Mouse (Mus musculus) forebrain, embryonic 16.5 days (tissue): ENCODE results near the gene Tnfaip3. TPM values are rescaled to one million over a fixed set of nuclear protein-coding genes. Genes with fewer than 3 reads are reported as not detected.

Experiments used
- ATAC-seq: fragments of 200-750 bp; cut with Nextera tagmentation; 2 replicates; pipeline ENCODE4 v1.8.0; 2017; ENCODE audit warnings: mild to moderate bottlenecking, moderate library complexity
- H3K27ac ChIP-seq: fragments of 300-500 bp; sonication (generic); 2 replicates; pipeline ENCODE4 v1.5.1; 2014; ENCODE audit warnings: low read length, control low read depth
- H3K27me3 ChIP-seq: fragments of 300-500 bp; sonication (generic); replicated peaks from 2 replicates; pipeline ENCODE4 v1.6.1; 2014; ENCODE audit warnings: low read length; ENCODE audit not compliant: control insufficient read depth, insufficient read depth
- H3K36me3 ChIP-seq: fragments of 300-500 bp; sonication (generic); 2 replicates; pipeline ENCODE4 v1.6.1; 2014; ENCODE audit not compliant: control insufficient read depth, insufficient read depth
- H3K4me1 ChIP-seq: fragments of 300-500 bp; sonication (generic); replicated peaks from 2 replicates; pipeline ENCODE4 v1.6.1; 2014; ENCODE audit warnings: low read length; ENCODE audit not compliant: control insufficient read depth, insufficient read depth
- H3K4me2 ChIP-seq: fragments of 300-500 bp; sonication (generic); 2 replicates; pipeline ENCODE4 v1.6.1; 2014; ENCODE audit warnings: mild to moderate bottlenecking, low read length, control low read depth
- H3K4me3 ChIP-seq: fragments of 300-500 bp; sonication (generic); replicated peaks from 2 replicates; pipeline ENCODE4 v1.5.1; 2014; ENCODE audit warnings: mild to moderate bottlenecking, low read length, control low read depth
- H3K9ac ChIP-seq: fragments of 300-500 bp; sonication (generic); replicated peaks from 2 replicates; pipeline ENCODE4 v1.6.1; 2014; ENCODE audit warnings: low read depth, low read length, control low read depth
- H3K9me3 ChIP-seq: fragments of 300-500 bp; sonication (generic); 2 replicates; pipeline ENCODE4 v1.6.1; 2016; ENCODE audit warnings: low read length; ENCODE audit not compliant: control insufficient read depth
- WGBS: fragments of 180-500 bp; shearing (Covaris S2); extraction: QIAGEN DNeasy Blood & Tissue Kit; methylation state at CpG from one replicate; pipeline ENCODE4 v1.1.7; 2014; 5-methylcytosine and 5-hydroxymethylcytosine counted together
- polyA plus RNA-seq: library from polyadenylated mRNA; unstranded; fragments of >200 nt; fragmentation: Nextera tagmentation; extraction: Ambion mirVana; gene quantifications from 2 replicates; pipeline ENCODE4 v1.2.1, GENCODE M21; 2015

Tnfaip3 gene
- polyA plus RNA-seq, 1 experiment from 2014 or later, result 2.5 TPM

GRCm38 (mm10) chr10:19044765-19045516 lies 29.5 kb upstream of the Tnfaip3 start:
- no peaks in the 10 kb centered on the region for H3K36me3 ChIP-seq
- 85% methylated on average over 9 of the region's 9 CpGs for WGBS
- no peak for ATAC-seq
- no peak overlapping the region for H3K27ac ChIP-seq
- H3K9ac ChIP-seq, result no peak overlapping the region
- H3K27me3 ChIP-seq, result no peaks in the 10 kb centered on the region
- no peaks in the 10 kb centered on the region for H3K9me3 ChIP-seq
- H3K4me1 ChIP-seq, result no peaks in the 10 kb centered on the region
- H3K4me2 ChIP-seq, result no peak overlapping the region
- H3K4me3 ChIP-seq, result no peak overlapping the region

- Histone ChIP-seq H3K4me2 (no peak overlapping the region), H3K9ac (no peak overlapping the region)
- ATAC-seq, result no peak
Observed at GRCm38 (mm10) chr10:19043529-19044262, 28.2 kb upstream of the Tnfaip3 start.

GRCm38 (mm10) chr10:19040147-19040546 lies 24.7 kb upstream of the Tnfaip3 start:
- Histone ChIP-seq H3K36me3 (no peaks in the 10 kb centered on the region), H3K4me3 (no peak overlapping the region), H3K4me1 (no peaks in the 10 kb centered on the region), H3K27ac (no peak overlapping the region), H3K9me3 (no peaks in the 10 kb centered on the region), H3K9ac (no peak overlapping the region), H3K27me3 (no peaks in the 10 kb centered on the region), H3K4me2 (no peak overlapping the region)
- no peak for ATAC-seq
- 88% methylated on average over 2 of the region's 2 CpGs for WGBS

More at GRCm38 (mm10) chr10:19043529-19044262, 28.2 kb upstream of the Tnfaip3 start:
- WGBS, result 68% methylated on average over 4 of the region's 4 CpGs
- H3K27ac ChIP-seq, result no peak overlapping the region
- H3K27me3 ChIP-seq, result no peaks in the 10 kb centered on the region
- no peak overlapping the region for H3K4me3 ChIP-seq
- H3K9me3 ChIP-seq, result no peaks in the 10 kb centered on the region
- H3K36me3 ChIP-seq, result no peaks in the 10 kb centered on the region
- no peaks in the 10 kb centered on the region for H3K4me1 ChIP-seq

GRCm38 (mm10) chr10:19034764-19035163 lies 19.3 kb upstream of the Tnfaip3 start:
- Histone ChIP-seq H3K27ac (no peak overlapping the region), H3K4me2 (no peak overlapping the region), H3K36me3 (no peaks in the 10 kb centered on the region), H3K9me3 (no peaks in the 10 kb centered on the region), H3K27me3 (no peaks in the 10 kb centered on the region), H3K4me1 (0 out of 2 replicates have a peak, but pooled peaks cover 4% of the 10 kb centered on the region), H3K9ac (no peak overlapping the region), H3K4me3 (no peak overlapping the region)
- 55% methylated on average over 3 of the region's 3 CpGs for WGBS
- peak; percentile 56; the same call in 1 of the 2 replicates for ATAC-seq

GRCm38 (mm10) chr10:19033696-19034095 lies 18.2 kb upstream of the Tnfaip3 start:
- Histone ChIP-seq H3K27ac (no peak overlapping the region), H3K9ac (no peak overlapping the region), H3K36me3 (no peaks in the 10 kb centered on the region), H3K4me1 (0 out of 2 replicates have a peak, but pooled peaks cover 4% of the 10 kb centered on the region), H3K27me3 (no peaks in the 10 kb centered on the region), H3K4me2 (no peak overlapping the region), H3K9me3 (no peaks in the 10 kb centered on the region), H3K4me3 (no peak overlapping the region)
- no peak for ATAC-seq
- 93% methylated on average over 1 of the region's 1 CpGs for WGBS

- ATAC-seq, result peak; percentile 70
- H3K27ac ChIP-seq, result no peak overlapping the region
Observed at GRCm38 (mm10) chr10:19031875-19032274, 16.4 kb upstream of the Tnfaip3 start.

GRCm38 (mm10) chr10:19030628-19031027 lies 15.2 kb upstream of the Tnfaip3 start:
- Histone ChIP-seq H3K36me3 (no peaks in the 10 kb centered on the region), H3K27me3 (no peaks in the 10 kb centered on the region), H3K4me1 (0 out of 2 replicates have a peak, but pooled peaks cover 4% of the 10 kb centered on the region), H3K4me2 (no peak overlapping the region), H3K9ac (no peak overlapping the region), H3K9me3 (no peaks in the 10 kb centered on the region), H3K4me3 (no peak overlapping the region), H3K27ac (no peak overlapping the region)
- WGBS, result 65% methylated on average over 2 of the region's 2 CpGs
- peak; percentile 84 for ATAC-seq

More at GRCm38 (mm10) chr10:19031875-19032274, 16.4 kb upstream of the Tnfaip3 start:
- Histone ChIP-seq H3K9me3 (no peaks in the 10 kb centered on the region), H3K9ac (no peak overlapping the region), H3K36me3 (no peaks in the 10 kb centered on the region), H3K27me3 (no peaks in the 10 kb centered on the region), H3K4me1 (0 out of 2 replicates have a peak, but pooled peaks cover 4% of the 10 kb centered on the region), H3K4me2 (no peak overlapping the region), H3K4me3 (no peak overlapping the region)

GRCm38 (mm10) chr10:19026710-19027109 lies 11.3 kb upstream of the Tnfaip3 start:
- H3K9me3 ChIP-seq, result no peaks in the 10 kb centered on the region
- 0 out of 2 replicates have a peak, but pooled peaks cover 4% of the 10 kb centered on the region for H3K4me1 ChIP-seq
- H3K27me3 ChIP-seq, result no peaks in the 10 kb centered on the region
- no peak overlapping the region for H3K27ac ChIP-seq
- H3K4me2 ChIP-seq, result no peak overlapping the region
- no peak overlapping the region for H3K4me3 ChIP-seq
- ATAC-seq, result no peak
- H3K9ac ChIP-seq, result no peak overlapping the region
- H3K36me3 ChIP-seq, result no peaks in the 10 kb centered on the region
- 93% methylated on average over 5 of the region's 5 CpGs for WGBS

GRCm38 (mm10) chr10:19024353-19024752 lies 8.9 kb upstream of the Tnfaip3 start:
- no peaks in the 10 kb centered on the region for H3K36me3 ChIP-seq
- no peaks in the 10 kb centered on the region for H3K4me1 ChIP-seq
- no peak overlapping the region for H3K9ac ChIP-seq
- no peak overlapping the region for H3K4me2 ChIP-seq
- WGBS, result 89% methylated on average over 5 of the region's 5 CpGs
- no peaks in the 10 kb centered on the region for H3K27me3 ChIP-seq
- no peak overlapping the region for H3K4me3 ChIP-seq
- H3K27ac ChIP-seq, result no peak overlapping the region
- no peaks in the 10 kb centered on the region for H3K9me3 ChIP-seq
- no peak for ATAC-seq
